Mouse (Mus musculus): ENCODE measurements around the gene Col27a1.

- TF ChIP-seq CTCF (IDR thresholded peaks at IDR 0.05; ENCODE audit: low read depth), result peak; percentile 15; the same call in 1 of the 2 replicates
- TF ChIP-seq EP300 (IDR thresholded peaks at IDR 0.05; ENCODE audit: low read depth), result no peak
Observed at GRCm38 (mm10) chr4:63268777-63269176, 55.0 kb downstream of the Col27a1 start.

All from heart, postnatal 0 days (tissue).